Mouse (Mus musculus) mature B cell (primary cell): ENCODE measurements around the gene Cse1l.

ENCODE experiments used
- in situ Hi-C: fragments of 300-500 bp; cut with MboI; formaldehyde crosslinking; loops from 2 replicates; pipeline ENCODE4 v1.14.3; 2019

Cse1l gene

DNA sequence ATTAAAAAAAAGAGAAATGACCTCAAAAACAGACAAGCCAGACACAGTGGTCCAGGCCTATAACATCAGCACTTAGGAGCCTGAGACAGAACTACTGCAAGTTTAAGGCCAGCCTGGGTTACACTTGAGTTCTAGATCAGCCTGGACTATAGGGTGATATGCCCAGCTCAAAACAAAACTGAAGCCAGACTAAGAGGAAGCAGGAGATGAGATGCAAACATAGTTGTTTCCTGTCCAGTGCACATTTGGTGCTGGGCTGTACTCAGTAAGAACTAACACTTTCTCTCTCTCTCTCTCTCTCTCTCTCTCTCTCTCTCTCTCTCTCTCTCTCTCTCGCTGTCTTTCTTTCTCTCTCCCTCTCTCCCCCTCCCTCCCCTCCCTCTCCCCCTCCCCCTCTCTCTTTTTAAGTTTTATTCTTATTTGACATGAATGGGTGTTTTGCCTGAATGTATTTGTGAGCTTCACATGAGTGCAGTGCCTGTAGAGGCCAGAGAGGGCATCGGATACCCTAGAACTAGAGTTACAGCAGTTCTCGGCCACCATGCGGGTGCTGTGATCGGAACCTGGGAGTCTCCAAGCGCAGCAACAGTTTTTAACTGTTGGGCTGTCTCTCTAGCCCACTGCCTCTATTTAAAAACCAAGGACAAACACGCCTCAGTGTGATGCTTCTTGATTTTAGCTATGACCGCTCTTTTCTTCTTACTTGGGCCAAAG lies 4.9 kb upstream of the Cse1l start:
- in situ Hi-C loops = no loop called here

DNA sequence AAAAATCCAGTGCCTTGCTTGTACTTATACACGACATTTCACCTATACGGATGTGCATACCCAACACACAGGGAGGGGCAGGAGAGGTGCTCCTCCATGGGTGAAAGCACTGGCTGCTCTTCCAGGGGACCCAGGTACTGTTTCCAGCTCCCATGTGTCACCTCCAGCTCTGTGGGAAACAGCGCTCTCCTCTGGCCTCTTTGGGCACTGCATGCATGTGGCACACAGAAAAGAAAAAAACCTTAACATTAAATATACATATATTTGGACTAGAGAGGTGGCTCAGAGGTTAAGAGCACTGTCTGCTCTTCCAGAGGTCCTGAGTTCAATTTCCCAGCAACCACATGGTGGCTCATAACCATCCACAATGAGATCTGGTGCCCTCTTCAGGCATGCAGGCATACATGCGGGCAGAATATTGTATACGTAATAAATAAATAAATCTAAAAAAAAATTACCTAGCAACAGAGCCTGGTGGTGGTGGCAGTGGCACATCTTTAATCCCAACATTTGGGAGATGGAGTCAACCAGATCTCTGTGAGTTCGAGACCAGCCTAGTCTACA lies 2.0 kb upstream of the Cse1l start:
- in situ Hi-C loops = no loop called here

DNA sequence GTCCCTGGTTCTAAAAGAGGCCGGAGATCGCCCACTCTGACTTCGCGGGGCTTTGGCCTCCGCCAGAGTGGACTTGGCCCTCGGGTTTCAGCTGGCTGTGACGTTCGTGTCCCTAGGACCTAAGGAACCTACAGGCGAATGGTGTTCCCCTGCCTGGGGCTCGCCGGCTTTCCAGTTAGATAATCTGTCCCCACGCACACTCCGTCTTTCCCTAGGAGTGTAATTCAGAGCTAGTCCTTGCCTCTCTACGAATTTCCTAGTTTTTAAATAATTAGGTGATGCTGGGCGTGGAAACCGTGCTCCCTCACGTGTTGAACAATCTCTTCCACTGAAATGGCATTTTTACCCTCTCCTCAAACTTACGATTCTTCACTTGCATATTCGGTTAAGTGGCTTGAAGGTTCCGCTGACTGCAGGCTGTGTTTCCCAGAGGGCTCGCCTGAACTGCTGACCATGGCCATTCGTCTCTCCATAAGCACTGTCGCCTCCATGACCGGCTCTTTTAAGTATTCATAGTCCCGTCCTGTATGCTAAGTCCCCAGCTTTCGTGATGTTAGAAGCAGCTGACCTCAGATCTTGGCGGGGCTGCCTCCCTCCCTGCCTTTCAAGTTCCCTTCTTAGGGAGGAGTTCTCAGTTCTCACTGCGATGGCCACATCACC lies 813 bp downstream of the Cse1l start:
- in situ Hi-C loops = no loop called here

DNA sequence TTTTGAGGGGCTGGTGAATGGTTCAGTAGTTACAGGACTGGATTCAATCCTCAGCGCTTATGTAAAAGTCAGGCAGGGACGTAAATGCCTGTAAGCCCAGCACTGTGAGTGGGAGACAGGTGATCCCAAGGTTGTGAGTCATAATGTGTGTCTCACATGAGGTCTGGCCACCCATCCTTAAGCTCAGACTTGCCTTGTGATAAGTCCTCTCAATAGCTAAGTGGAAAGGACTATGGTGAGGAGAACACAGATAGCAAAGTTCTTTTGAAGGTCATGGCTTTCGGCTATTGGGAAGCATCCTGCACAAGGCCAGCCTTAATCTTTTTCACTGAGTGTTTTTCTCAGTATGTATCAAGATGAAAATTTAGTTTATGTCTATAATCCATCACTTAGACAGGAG lies 3.9 kb downstream of the Cse1l start:
- in situ Hi-C loops = no loop called here

DNA sequence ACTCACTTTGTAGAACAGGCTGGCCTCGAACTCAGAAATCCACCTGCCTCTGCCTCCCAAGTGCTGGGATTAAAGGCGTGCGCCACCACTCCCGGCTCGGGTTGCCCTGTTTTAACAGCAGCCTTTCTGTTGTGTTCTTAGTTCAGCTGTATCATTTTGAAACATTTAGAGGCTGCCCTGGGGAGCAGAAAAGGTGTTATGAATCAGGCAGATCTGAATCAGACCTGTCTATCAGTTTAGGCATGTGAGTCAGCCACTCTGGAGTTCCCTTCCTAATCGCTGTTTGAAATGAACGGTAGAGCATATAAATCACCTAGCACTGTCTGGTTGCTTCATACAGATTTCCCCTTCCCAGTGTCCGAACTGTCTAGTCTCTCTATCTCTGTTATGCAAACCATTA lies 4.7 kb downstream of the Cse1l start:
- in situ Hi-C loops = no loop called here

- in situ Hi-C loops = no loop called here
These were observed 18.1 kb downstream of the Cse1l start for GRCm38 (mm10) chr2:166923971-166924370.

DNA sequence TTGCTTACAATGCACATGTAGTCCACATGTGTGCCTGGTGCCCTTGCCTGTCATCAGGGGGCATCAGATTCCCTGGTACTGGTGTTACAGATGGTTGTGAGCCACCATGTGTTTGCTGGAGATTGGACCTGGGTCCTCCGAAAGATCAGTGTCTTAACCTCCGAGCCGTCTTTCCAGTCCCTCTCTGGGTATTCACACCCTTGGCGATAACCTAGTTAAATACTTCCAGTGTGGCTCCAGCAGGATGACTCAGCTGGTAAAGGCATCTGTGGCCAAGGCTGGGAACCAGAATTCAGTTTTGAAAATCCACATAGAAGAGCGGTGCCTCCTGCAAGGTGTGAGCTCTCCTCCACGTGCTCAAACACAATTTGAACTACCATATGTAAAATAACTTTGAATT lies 28.1 kb downstream of the Cse1l start:
- in situ Hi-C loops = no loop called here

GRCm38 (mm10) chr2:166934416-166934815 lies 28.6 kb downstream of the Cse1l start:
- in situ Hi-C loops = no loop called here

GRCm38 (mm10) chr2:166935582-166935981 lies 29.7 kb downstream of the Cse1l start:
- in situ Hi-C loops = no loop called here

DNA sequence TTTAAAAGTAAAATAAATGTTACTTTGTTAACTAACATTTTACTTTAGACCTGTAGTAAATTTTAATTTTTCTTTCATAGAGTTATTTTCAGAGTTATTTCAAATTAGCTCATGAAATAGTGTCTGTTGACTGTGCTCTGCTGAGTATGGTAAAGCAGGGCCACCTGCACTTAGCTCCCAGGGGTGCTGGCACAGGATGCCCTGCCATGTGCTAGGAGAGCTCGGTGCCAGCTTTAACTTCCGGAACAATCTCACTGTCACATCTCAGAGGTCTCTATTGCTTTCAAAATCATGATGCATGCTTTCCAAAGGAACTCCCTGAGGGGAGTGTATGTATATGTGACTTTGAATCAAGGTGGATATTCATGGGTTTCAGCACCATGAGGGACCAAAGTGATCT lies 30.3 kb downstream of the Cse1l start:
- in situ Hi-C loops = no loop called here

DNA sequence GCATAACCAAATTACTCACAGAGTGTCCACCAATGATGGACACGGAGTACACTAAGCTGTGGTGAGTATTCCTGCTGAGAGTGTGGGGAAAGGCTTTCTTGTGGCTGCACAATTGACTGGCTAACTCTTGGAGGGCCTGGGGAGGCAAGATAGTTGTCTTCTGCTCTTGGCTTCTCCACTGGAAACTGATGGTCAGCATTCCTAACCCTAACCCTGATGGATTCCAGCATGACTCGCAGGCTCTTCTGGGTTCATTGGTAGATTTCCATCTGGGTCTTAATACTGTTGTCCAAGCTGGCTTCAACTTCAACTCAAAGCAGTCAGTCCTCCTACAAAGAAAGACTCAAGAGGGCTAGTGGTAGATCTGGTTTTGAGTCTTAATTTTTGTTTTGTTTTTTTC lies 37.3 kb downstream of the Cse1l start:
- in situ Hi-C loops = no loop called here

DNA sequence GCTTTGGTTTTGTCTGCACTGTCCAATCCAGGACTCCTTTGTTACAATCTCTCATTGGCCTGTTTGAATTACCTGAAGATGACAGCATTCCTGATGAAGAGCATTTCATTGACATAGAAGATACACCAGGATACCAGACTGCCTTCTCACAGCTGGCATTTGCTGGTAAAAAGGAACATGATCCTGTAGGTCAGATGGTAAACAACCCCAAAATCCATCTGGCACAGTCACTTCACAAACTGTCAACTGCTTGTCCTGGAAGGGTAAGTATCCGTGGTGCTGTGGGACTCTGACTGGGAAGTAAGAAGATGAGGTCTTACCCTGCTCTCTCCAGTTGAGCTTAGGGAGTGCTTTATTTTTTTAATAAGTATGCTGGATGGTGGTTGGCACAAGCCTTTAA lies 38.5 kb downstream of the Cse1l start:
- in situ Hi-C loops = no loop called here

- in situ Hi-C loops = no loop called here
These were observed 39.6 kb downstream of the Cse1l start for GRCm38 (mm10) chr2:166945456-166945855.

DNA sequence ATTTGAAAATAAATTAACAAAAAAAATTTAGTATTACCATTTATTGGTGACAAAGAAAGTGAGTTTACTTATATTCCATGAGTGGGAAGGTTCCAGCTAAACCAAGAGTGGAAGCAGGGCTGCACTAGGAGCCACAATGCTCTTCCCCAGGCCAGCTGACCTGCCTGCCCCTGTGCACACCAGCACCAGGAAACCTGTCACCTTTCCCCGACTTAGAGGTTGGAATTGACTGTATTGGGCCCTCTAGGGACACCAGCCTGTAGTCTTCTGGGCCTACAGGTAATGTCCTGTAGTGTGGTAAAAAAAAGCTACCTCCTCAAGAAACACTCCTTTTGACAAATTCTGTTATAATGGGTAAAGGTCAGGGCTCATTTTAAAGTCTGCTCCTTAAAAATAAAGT lies 42.4 kb downstream of the Cse1l start:
- in situ Hi-C loops = no loop called here

- in situ Hi-C loops = no loop called here
These were observed 43.1 kb downstream of the Cse1l start for GRCm38 (mm10) chr2:166948936-166949335.

GRCm38 (mm10) chr2:166950853-166951648 lies 45.2 kb downstream of the Cse1l start:
- in situ Hi-C loops = no loop called here

DNA sequence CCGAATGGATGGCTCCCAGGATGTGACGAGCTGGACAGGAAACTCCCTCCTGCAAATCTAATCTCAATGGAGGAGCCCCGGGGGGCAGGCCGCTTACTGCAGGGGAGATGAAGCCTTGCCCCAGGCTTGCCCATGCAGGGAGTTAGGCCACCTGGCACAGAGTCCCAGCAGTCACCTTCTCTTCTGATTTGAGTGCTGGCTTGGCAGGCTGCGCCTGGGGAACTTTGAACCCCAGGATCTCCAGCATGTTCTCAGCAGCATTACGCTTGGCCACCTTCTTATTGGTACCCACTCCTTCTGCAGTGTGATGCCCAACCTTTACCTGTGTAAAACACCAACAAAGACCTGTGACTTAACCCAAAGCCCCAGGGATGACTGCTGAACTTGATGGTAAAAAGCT lies 46.3 kb downstream of the Cse1l start:
- in situ Hi-C loops = no loop called here

DNA sequence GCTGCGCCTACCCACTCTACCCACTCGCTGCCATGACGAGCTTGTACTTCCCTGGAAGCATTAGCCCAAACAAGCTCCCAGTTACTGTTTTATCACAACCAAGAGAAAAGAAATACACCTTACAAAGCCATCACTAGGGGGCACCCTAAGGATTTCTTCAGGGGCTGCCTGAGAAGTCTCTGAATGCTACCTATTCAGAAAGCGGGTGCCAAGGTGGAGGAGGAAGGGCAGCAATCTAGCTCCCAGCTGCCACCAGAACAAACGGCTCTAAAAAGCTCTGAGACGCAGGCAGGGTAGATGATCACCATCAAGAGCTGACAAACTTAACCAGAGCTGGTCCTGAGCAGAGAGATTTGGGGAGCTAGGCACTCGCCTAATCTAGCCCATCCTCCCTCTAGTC lies 51.0 kb downstream of the Cse1l start:
- in situ Hi-C loops = loop anchor here (5.0 kb wide), 1 partner anchor 45 kb away; no protein-coding TSS in a partner anchor

GRCm38 (mm10) chr2:166960648-166961330 lies 54.9 kb downstream of the Cse1l start:
- in situ Hi-C loops = no loop called here

GRCm38 (mm10) chr2:166963257-166963656 lies 57.4 kb downstream of the Cse1l start:
- in situ Hi-C loops = no loop called here

DNA sequence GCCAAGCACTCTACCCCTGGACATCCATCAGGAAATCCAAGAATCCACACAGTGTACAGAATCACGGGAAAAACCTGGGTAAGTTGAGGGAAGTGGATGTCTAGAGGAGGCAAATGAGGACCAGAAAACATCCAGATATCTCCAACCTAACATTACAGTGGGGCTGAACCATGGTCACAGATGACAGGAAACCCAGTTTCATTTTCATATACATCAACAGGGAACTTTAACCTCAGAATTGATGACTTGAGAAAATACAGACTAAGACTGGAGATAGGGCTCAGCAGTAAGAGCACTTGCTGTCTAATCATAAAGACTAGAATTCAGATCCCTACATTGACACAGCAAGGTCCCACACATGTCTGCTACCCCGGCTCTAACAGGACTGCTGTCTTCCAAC lies 58.9 kb downstream of the Cse1l start:
- in situ Hi-C loops = no loop called here

GRCm38 (mm10) chr2:166973153-166973552 lies 67.3 kb downstream of the Cse1l start:
- in situ Hi-C loops = no loop called here
